Mouse (Mus musculus): ENCODE measurements around the gene Pcsk2.

Pcsk2 gene

DNA sequence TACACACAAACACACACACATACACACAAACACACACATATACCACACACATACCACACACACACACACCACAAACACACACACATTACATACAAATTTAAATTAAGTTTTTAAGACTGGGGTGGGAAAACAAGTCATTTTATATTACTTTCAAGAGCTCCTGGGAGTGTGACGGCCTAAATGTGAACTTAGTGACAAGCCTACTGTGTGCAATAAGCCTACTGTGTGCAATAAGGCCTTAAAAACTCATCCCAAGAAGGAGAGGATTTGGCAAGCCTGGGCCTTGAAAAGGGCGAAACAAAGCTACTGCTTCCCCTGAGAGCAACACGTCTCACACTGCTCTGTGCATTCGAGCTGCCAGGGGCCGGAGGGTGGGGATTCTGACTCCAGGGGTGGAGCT is 286.8 kb downstream of the Pcsk2 start:
- DNase-seq (ENCODE audit: extremely low read depth, insufficient read length, low spot score) = no peak

- DNase-seq (ENCODE audit: extremely low read depth, insufficient read length, low spot score) = no peak
Observed at GRCm38 (mm10) chr2:143834082-143834481, 288.1 kb downstream of the Pcsk2 start.

DNA sequence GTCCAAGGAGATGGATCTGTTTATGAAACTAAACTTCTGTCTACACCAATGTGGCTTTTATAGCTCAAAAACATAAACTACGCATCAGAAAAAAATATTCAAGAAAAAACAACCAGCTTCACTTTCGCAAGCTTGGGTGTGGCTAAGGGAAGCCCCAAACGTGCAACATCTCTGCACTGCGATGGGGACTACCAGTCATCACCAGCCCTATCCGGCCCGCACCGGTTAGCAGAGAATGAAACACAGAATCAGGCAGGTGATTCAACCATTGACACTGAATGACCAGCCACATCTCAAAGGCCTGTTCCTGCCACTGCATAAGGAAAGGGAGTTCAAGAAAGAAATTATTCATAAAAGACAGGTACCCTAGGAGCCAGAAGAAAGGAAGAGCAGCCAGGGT is 289.9 kb downstream of the Pcsk2 start:
- no peak for DNase-seq (ENCODE audit: extremely low read depth, insufficient read length, low spot score)

- peak; percentile 54 for DNase-seq (ENCODE audit: extremely low read depth, insufficient read length, low spot score)
Observed at GRCm38 (mm10) chr2:143837291-143837701, 291.3 kb downstream of the Pcsk2 start.

DNA sequence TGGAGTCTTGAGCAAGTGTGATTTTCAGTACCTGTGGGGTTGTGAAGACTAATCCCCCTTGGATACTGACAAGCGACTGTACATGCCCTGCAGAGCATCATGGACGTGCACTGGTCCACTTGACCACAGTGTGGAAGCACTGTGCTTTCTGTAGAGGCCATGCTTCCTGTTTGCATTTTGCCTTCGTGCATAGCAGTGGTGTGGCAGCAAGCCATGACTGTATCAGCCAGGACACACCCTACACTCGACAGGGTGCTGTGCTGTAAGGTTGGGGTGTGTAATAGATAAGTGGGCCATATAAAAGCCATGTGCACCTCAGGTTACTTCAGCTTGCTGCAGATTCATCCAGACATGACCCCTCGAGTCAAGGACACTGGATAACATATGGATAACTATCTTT is 292.7 kb downstream of the Pcsk2 start:
- DNase-seq (ENCODE audit: extremely low read depth, insufficient read length, low spot score) = peak; percentile 29

GRCm38 (mm10) chr2:143839458-143839857 is 293.5 kb downstream of the Pcsk2 start:
- DNase-seq (ENCODE audit: extremely low read depth, insufficient read length, low spot score) = no peak

DNA sequence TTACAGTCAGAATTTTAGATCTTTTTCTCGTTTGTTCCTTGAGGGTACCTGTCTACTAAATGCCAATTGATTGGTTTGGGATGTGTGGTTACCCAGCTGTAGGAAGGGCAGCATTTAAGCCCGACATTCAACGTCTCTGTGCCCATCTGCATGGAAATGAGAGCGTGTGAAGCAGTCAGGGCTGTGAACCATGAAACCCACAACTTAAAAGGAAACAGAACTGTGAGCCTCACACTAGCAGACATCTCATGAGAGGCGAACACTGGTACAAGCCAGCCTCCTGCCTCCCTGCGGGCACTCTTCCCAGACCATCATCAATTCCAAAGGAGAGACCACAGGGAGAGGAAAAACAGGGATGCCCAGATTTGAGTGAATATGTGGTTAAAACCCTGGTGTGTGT is 294.9 kb downstream of the Pcsk2 start:
- no peak for DNase-seq (ENCODE audit: extremely low read depth, insufficient read length, low spot score)

DNA sequence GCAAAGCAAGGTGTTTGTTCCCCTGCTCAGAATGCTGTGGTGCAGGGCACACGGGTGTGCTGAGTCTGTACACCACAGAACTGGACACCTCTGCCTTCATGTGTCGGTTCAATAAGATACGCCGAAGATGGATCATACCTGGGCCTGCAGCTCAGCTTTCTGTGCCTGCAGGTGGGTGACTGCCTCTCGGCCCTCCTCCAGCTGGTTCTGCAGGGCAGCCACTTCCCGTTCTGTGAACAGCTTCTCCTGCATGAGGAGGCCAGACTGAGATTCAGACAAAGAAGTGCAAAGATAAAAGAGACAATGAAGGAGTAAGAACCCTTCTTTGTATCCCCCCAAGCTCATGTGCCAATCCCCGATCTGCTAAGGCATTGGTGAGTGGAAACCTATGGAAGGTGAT is 295.6 kb downstream of the Pcsk2 start:
- DNase-seq (ENCODE audit: extremely low read depth, insufficient read length, low spot score) = no peak

DNA sequence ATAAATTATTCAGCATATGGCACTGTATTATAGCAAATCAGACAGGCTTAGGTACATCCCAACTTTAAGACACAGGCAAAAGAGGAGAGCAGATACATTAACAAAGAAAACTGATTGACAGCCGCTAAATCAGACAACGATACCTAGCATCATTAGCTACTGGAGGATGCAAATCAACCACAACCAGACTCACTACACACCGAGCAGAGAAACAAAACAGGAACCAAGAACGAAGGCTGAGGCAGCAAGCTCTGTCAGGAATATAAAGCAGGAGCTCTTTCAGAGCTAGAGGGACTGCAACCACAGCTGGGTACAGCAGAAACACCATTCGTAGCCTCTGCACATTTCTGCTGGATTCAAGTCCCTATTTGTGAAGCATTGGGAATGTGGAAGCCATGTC is 298.8 kb downstream of the Pcsk2 start:
- DNase-seq (ENCODE audit: extremely low read depth, insufficient read length, low spot score) = no peak

GRCm38 (mm10) chr2:143846799-143847198 is 300.8 kb downstream of the Pcsk2 start:
- peak; percentile 58 for DNase-seq (ENCODE audit: extremely low read depth, insufficient read length, low spot score)

DNA sequence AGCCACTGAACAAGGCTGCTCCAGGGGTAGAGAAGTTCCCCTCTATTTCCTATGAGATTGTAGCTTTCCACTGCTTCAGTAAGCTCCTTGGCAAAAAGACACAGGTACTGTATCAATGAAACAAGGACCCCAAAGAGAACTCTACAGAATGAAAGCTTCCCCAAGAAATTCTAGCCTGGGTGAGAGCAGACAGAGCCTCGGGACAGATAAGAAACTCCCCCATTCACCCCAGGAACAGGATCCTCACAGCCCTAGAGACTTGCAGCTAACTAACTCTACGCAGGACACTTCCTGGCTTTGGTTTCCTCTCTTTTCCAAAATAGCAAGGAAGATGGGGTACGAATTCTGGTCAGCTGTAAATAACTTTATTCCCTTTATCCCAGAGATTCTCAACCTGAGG is 301.3 kb downstream of the Pcsk2 start:
- DNase-seq (ENCODE audit: extremely low read depth, insufficient read length, low spot score) = no peak

DNA sequence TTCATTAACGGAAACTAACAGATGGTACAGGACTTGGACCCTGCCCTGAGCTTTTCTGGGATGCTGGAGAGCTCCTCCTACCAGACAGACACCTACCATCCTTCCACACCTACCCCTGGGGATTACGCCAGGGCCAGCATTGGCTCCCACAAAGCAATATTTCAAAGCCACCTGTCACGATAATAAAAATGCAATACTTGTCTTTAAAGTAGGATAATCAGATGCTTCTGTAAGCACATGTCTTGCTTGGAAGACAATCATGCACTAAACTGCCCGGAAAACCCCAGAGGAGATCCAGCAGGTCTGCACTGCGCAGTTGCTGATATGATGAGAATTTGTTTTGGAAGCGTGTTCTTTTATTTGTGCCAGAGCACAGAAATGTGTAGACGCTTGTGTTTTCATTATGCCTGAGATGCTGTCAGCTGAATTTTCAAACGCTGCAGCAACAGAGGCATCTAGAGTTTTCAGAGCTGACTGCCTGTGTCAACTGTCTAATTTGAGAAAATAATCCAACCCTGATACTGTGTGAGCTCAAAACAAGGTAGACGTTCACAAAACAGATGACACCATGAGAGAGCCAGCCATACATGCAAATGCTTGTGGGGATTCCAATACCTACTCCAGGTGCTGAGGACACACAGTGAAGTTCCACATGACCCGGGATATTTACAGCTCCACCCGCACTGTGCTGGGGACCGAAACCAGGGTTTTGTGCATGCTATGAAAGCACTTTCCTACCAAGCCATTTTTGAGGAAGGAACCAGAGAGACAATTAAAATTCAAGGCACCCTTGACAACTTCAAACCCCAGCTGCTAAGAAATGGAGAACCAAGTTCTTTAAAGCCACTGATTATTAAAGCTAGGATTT is 305.6 kb downstream of the Pcsk2 start:
- DNase-seq (ENCODE audit: extremely low read depth, insufficient read length, low spot score) = no peak

DNA sequence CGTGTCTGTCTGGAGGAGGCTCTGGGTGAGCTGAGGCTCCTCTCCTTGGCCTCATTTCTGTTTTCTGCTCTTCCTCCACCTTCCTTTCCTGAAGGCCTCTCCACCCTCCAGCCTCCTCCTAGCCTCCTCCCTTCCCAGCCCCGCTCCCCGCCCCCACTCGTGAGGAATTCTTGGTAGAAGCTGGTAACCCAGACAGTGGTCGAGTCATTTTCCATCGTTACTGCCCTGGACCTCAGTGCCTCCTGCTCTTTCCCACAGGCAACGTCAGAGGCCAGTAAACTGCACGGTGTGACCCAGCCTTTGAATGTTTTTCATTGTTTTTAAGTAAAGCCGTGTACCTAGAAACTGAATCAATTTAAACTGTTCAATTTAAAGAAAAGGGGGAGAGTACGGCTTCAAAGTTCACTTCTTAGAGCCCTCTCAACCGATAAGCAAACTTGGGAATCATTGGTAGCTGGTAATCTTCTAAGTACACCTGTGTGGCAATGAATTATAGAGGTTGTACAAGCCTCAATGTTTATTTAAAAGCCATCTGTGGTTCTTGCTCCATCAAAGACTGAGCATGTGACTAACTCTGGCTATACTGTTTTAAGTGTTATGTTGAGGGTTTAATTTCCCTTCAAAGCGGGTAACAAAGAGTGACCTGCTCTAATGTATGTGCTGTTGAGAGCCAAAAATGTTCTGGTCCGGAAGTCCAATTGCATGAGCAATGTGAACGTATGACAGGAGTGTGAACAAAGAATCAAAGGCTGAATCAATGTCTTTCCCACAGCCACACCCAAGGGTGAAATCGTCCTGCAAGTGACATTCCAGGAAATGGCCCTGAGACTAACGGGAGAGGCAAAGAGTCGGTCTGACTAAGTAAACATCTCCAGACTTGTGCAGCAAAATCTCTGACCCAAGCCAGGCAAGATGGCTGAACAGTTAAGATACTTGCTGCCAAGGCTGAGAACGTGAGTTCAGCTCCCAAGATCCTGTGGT is 306.6 kb downstream of the Pcsk2 start:
- DNase-seq (ENCODE audit: extremely low read depth, insufficient read length, low spot score) = peak; percentile 28

DNA sequence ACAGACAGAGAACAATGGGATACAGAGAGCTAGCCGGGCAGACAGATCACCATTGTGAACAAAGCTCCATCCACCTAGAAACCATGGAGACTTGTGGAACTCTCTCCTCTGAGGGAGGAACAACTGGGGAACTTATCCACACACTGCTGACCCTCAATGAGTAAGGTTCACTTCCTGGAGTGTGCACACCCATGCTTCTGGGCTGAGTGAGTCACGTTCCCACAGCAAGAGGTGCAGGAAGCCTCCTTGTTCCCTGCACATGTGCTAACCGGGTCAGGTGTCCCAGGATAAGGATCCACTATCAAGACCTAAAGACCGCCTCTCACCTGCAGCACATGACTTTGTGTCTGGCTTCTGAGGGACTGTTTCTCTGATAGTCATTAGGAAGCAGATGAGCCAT is 307.5 kb downstream of the Pcsk2 start:
- no peak for DNase-seq (ENCODE audit: extremely low read depth, insufficient read length, low spot score)

GRCm38 (mm10) chr2:143859166-143859565 is 313.2 kb downstream of the Pcsk2 start:
- DNase-seq (ENCODE audit: extremely low read depth, insufficient read length, low spot score) = no peak

- no peak for DNase-seq (ENCODE audit: extremely low read depth, insufficient read length, low spot score)
Observed at GRCm38 (mm10) chr2:143862484-143863231, 316.7 kb downstream of the Pcsk2 start, which contains the start of gene Bfsp1. Gene Bfsp1 (minus strand): TSS chr2:143863173.

- no peak for DNase-seq (ENCODE audit: extremely low read depth, insufficient read length, low spot score)
Observed at GRCm38 (mm10) chr2:143864600-143864999, 318.6 kb downstream of the Pcsk2 start.

Measured in 3134 (cell line).